Mouse (Mus musculus): ENCODE data around the gene Fam160a2. TPM values are rescaled to one million over a fixed set of nuclear protein-coding genes. Genes with fewer than 3 reads are reported as not detected.

Fam160a2 gene
- total and polyA plus RNA-seq, 3 experiments, result 16.3 to 55.8 (median 41.9) TPM

DNA sequence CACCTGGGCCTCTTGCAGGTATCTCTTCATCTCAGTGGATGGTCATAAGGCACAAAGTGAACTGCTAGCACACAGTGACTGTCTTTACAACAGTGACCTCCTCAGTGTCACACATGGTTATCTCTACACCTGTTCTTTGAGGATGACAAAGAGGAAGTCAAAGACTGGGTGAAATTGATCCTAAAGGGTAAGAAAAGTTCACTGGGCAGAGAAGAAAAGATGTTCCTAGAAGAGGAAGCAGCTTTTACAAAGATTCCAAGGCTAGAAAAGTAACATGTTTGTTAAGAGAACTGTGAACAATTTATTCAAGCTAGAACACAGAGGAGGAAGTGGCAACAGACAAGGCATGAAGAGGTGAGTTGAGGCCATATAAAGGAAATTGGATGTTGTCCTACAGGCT lies 3.7 kb downstream of the Fam160a2 start:
- no peak for DNase-seq (ENCODE audit: low spot score)
- Histone ChIP-seq H3K27me3 (ENCODE audit: insufficient read depth, low read length) (no peaks in the 10 kb centered on the region), H3K36me3 (replicated peaks) (peaks cover 33% of the 10 kb centered on the region), H3K4me3 (ENCODE audit: low read depth, low read length) (no peak overlapping the region), H3K4me1 (ENCODE audit: insufficient read depth, low read depth, low read length) (peaks cover 33% of the 10 kb centered on the region), H3K9me3 (replicated peaks) (no peaks in the 10 kb centered on the region)
- ATAC-seq (ENCODE audit: extremely low read depth, insufficient number of reproducible peaks, low FRiP score, poor library complexity, severe bottlenecking), result no peak
- TF ChIP-seq CTCF (IDR thresholded peaks at IDR 0.05; ENCODE audit: low read depth, low read length), result no peak
- TF ChIP-seq GATA1 (IDR thresholded peaks at IDR 0.05; ENCODE audit: borderline replicate concordance, low read length), result no peak
- no peak for TF ChIP-seq POLR2AphosphoS5 (IDR thresholded peaks at IDR 0.05; ENCODE audit: insufficient replicate concordance, low read depth, low read length)
- TF ChIP-seq TAL1 (conservative IDR thresholded peaks at IDR 0.05; ENCODE audit: low read depth, low read length), result no peak
- no peak for TF ChIP-seq GATA2 (IDR thresholded peaks at IDR 0.05; ENCODE audit: borderline replicate concordance, low read depth, low read length)

- ATAC-seq (ENCODE audit: extremely low read depth, insufficient number of reproducible peaks, low FRiP score, poor library complexity, severe bottlenecking), result no peak
- no peak for DNase-seq (ENCODE audit: low spot score)
Observed at GRCm38 (mm10) chr7:105395131-105395820, 4.6 kb downstream of the Fam160a2 start.

DNA sequence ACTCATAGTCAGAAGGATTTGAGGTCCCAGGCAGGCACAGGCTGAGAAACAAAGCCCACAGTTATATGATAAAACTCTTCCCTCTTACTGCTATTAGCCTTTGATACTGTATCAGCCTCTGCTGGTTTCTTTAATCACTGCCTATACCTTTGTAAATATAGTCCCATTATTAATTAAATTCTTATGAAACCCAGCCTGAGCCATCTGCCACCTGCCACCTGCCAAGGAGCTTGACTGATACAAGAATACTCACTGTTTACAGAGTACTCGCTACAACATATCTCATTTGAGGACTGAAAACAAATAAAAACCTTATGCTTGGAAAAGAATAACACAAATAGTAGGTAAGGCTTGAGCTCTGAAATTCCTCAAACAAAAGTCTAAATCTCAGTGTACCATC lies 5.2 kb downstream of the Fam160a2 start:
- TF ChIP-seq GATA1 (IDR thresholded peaks at IDR 0.05; ENCODE audit: borderline replicate concordance, low read length) (no peak), POLR2AphosphoS5 (IDR thresholded peaks at IDR 0.05; ENCODE audit: insufficient replicate concordance, low read depth, low read length) (no peak), TAL1 (conservative IDR thresholded peaks at IDR 0.05; ENCODE audit: low read depth, low read length) (no peak), GATA2 (IDR thresholded peaks at IDR 0.05; ENCODE audit: borderline replicate concordance, low read depth, low read length) (no peak), CTCF (IDR thresholded peaks at IDR 0.05; ENCODE audit: low read depth, low read length) (no peak)
- no peaks in the 10 kb centered on the region for H3K9me3 ChIP-seq (replicated peaks)
- ATAC-seq (ENCODE audit: extremely low read depth, insufficient number of reproducible peaks, low FRiP score, poor library complexity, severe bottlenecking) (no peak), DNase-seq (ENCODE audit: low spot score) (no peak)
- H3K4me1 ChIP-seq (ENCODE audit: insufficient read depth, low read depth, low read length), result peaks cover 27% of the 10 kb centered on the region
- H3K4me3 ChIP-seq (ENCODE audit: low read depth, low read length), result no peak overlapping the region
- H3K27me3 ChIP-seq (ENCODE audit: insufficient read depth, low read length), result no peaks in the 10 kb centered on the region
- peaks cover 40% of the 10 kb centered on the region for H3K36me3 ChIP-seq (replicated peaks)

More at GRCm38 (mm10) chr7:105395131-105395820, 4.6 kb downstream of the Fam160a2 start:
- Histone ChIP-seq H3K27me3 (ENCODE audit: insufficient read depth, low read length) (no peaks in the 10 kb centered on the region), H3K4me1 (ENCODE audit: insufficient read depth, low read depth, low read length) (peaks cover 28% of the 10 kb centered on the region), H3K36me3 (replicated peaks) (peaks cover 33% of the 10 kb centered on the region), H3K4me3 (ENCODE audit: low read depth, low read length) (no peak overlapping the region), H3K9me3 (replicated peaks) (no peaks in the 10 kb centered on the region)
- TF ChIP-seq GATA2 (IDR thresholded peaks at IDR 0.05; ENCODE audit: borderline replicate concordance, low read depth, low read length), result no peak
- TF ChIP-seq POLR2AphosphoS5 (IDR thresholded peaks at IDR 0.05; ENCODE audit: insufficient replicate concordance, low read depth, low read length), result no peak
- TF ChIP-seq CTCF (IDR thresholded peaks at IDR 0.05; ENCODE audit: low read depth, low read length), result no peak
- no peak for TF ChIP-seq GATA1 (IDR thresholded peaks at IDR 0.05; ENCODE audit: borderline replicate concordance, low read length)
- TF ChIP-seq TAL1 (conservative IDR thresholded peaks at IDR 0.05; ENCODE audit: low read depth, low read length), result no peak

DNA sequence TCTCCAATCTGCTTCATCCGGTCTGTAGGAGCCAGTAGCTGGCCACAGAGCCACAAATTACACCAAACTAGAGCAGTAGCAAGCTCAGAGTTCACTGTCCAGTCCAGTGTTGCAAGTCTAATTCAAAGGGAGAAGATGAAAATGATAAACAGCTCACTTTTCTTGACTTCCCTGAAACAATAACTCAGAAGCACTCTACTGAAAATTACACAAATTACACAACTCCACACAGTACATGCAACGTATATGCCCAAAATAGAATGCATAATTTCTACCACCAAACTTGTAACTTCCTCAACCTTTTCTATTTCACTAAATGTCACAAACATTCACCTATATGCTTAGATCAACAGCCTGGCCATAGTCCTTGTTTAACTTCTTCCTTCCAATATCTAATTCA lies 9.6 kb downstream of the Fam160a2 start:
- no peak for DNase-seq (ENCODE audit: low spot score)
- H3K4me1 ChIP-seq (ENCODE audit: insufficient read depth, low read depth, low read length), result no peaks in the 10 kb centered on the region; the same call in 1 of the 2 replicates
- peaks cover 70% of the 10 kb centered on the region for H3K36me3 ChIP-seq (replicated peaks)
- no peak overlapping the region for H3K4me3 ChIP-seq (ENCODE audit: low read depth, low read length)
- no peaks in the 10 kb centered on the region for H3K9me3 ChIP-seq (replicated peaks)
- no peak for ATAC-seq (ENCODE audit: extremely low read depth, insufficient number of reproducible peaks, low FRiP score, poor library complexity, severe bottlenecking)
- H3K27me3 ChIP-seq (ENCODE audit: insufficient read depth, low read length), result no peaks in the 10 kb centered on the region
- no peak for TF ChIP-seq GATA1 (IDR thresholded peaks at IDR 0.05; ENCODE audit: borderline replicate concordance, low read length)
- no peak for TF ChIP-seq TAL1 (conservative IDR thresholded peaks at IDR 0.05; ENCODE audit: low read depth, low read length)
- TF ChIP-seq CTCF (IDR thresholded peaks at IDR 0.05; ENCODE audit: low read depth, low read length), result no peak
- no peak for TF ChIP-seq POLR2AphosphoS5 (IDR thresholded peaks at IDR 0.05; ENCODE audit: insufficient replicate concordance, low read depth, low read length)
- no peak for TF ChIP-seq GATA2 (IDR thresholded peaks at IDR 0.05; ENCODE audit: borderline replicate concordance, low read depth, low read length)

GRCm38 (mm10) chr7:105387696-105388095 lies 12.2 kb downstream of the Fam160a2 start:
- Histone ChIP-seq H3K36me3 (replicated peaks) (peaks cover 79% of the 10 kb centered on the region), H3K9me3 (replicated peaks) (no peaks in the 10 kb centered on the region), H3K4me1 (ENCODE audit: insufficient read depth, low read depth, low read length) (no peaks in the 10 kb centered on the region; the same call in 1 of the 2 replicates), H3K4me3 (ENCODE audit: low read depth, low read length) (no peak overlapping the region), H3K27me3 (ENCODE audit: insufficient read depth, low read length) (no peaks in the 10 kb centered on the region)
- DNase-seq (ENCODE audit: low spot score), result no peak
- no peak for ATAC-seq (ENCODE audit: extremely low read depth, insufficient number of reproducible peaks, low FRiP score, poor library complexity, severe bottlenecking)
- TF ChIP-seq CTCF (IDR thresholded peaks at IDR 0.05; ENCODE audit: low read depth, low read length) (no peak), POLR2AphosphoS5 (IDR thresholded peaks at IDR 0.05; ENCODE audit: insufficient replicate concordance, low read depth, low read length) (no peak), TAL1 (conservative IDR thresholded peaks at IDR 0.05; ENCODE audit: low read depth, low read length) (no peak), GATA1 (IDR thresholded peaks at IDR 0.05; ENCODE audit: borderline replicate concordance, low read length) (no peak)

DNA sequence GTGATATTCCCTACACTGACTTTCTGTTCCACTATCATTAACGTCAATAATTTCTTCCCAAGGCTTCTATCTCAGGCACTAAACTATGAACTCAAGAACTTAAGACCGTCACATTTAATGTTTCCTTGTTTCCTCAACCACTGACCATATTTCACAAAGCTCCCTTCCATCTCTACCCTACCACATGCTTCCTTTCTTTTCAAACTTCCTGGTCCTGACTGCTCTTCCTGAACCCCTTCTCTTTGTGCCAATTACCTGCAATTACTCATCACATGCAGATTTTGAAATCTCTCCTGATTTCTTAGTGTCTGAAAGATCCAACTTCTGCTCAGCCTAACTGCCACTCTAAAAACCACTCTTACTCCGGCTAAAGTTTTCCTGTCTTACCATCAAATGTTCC lies 19.5 kb downstream of the Fam160a2 start:
- H3K9me3 ChIP-seq (replicated peaks), result no peaks in the 10 kb centered on the region
- no peaks in the 10 kb centered on the region for H3K4me1 ChIP-seq (ENCODE audit: insufficient read depth, low read depth, low read length)
- H3K27me3 ChIP-seq (ENCODE audit: insufficient read depth, low read length), result no peaks in the 10 kb centered on the region
- no peak overlapping the region for H3K4me3 ChIP-seq (ENCODE audit: low read depth, low read length)
- H3K36me3 ChIP-seq (replicated peaks), result peaks cover 89% of the 10 kb centered on the region
- TF ChIP-seq CTCF (IDR thresholded peaks at IDR 0.05; ENCODE audit: low read depth, low read length), result no peak
- no peak for TF ChIP-seq GATA1 (IDR thresholded peaks at IDR 0.05; ENCODE audit: borderline replicate concordance, low read length)
- no peak for TF ChIP-seq GATA2 (IDR thresholded peaks at IDR 0.05; ENCODE audit: borderline replicate concordance, low read depth, low read length)
- no peak for TF ChIP-seq POLR2AphosphoS5 (IDR thresholded peaks at IDR 0.05; ENCODE audit: insufficient replicate concordance, low read depth, low read length)
- TF ChIP-seq TAL1 (conservative IDR thresholded peaks at IDR 0.05; ENCODE audit: low read depth, low read length), result no peak
- DNase-seq (ENCODE audit: low spot score) (no peak), ATAC-seq (ENCODE audit: extremely low read depth, insufficient number of reproducible peaks, low FRiP score, poor library complexity, severe bottlenecking) (no peak)

Data from G1E (cell line).